Mouse (Mus musculus): ENCODE results near the gene Defb36.

DNA sequence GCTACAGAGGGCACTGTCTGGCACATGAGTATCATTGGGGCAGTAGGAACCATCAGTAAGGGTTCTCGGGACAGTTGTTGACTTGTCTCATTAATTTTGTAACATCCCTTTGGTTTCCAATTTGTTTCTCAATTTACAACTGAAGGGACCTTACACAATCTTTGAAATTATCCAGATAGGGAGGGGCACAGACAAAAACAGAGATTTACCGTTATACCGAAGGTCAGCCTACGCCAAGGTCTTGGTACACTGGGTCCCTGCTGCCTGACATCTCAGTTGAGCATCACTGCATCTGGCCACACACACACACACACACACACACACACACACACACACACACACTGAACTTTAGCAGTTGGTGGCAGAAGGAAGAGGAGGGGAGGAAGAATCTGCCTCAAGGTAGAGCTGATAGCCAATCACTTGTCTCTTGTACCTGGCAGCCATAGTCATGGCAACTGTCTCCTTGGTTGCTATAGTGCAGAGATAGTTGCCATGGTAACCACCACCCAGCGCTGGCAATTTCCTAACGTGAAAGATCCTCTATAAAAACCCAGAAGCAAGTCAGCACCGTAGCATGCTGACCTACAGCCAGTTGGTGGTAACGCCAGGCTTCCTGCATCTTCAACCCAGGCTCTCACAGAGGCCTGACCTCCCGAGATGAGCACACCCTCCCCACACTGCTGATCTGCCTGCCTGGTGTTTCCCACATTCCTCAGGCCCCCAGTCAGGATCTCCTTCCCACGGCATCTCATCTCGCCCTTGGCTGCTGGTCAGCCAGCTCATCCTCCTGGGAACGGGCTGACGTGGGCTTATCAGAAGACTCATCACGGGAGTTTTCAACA lies 50.0 kb downstream of the Defb36 start:
- TF ChIP-seq CTCF (IDR thresholded peaks at IDR 0.05; ENCODE audit: borderline replicate concordance, insufficient read depth, low read depth, low read length) (no peak), POLR2A (IDR thresholded peaks at IDR 0.05; ENCODE audit: borderline replicate concordance, insufficient read depth, low read length) (no peak)

Data from cerebellum, adult 2 months (tissue).